Mouse (Mus musculus) CD4-positive, CD25-positive, alpha-beta regulatory T cell (primary cell): ENCODE data around the gene Rabl2. TPM values are rescaled to one million over a fixed set of nuclear protein-coding genes. Genes with fewer than 3 reads are reported as not detected.

Experiments used
- polyA plus RNA-seq: library from polyadenylated mRNA; unstranded; fragments of 100-300 nt; shearing (Covaris generic); gene quantifications from one replicate; pipeline ENCODE4 v1.2.1, GENCODE M21; 2017

Gene Rabl2
- polyA plus RNA-seq = 1.9 TPM

DNA sequence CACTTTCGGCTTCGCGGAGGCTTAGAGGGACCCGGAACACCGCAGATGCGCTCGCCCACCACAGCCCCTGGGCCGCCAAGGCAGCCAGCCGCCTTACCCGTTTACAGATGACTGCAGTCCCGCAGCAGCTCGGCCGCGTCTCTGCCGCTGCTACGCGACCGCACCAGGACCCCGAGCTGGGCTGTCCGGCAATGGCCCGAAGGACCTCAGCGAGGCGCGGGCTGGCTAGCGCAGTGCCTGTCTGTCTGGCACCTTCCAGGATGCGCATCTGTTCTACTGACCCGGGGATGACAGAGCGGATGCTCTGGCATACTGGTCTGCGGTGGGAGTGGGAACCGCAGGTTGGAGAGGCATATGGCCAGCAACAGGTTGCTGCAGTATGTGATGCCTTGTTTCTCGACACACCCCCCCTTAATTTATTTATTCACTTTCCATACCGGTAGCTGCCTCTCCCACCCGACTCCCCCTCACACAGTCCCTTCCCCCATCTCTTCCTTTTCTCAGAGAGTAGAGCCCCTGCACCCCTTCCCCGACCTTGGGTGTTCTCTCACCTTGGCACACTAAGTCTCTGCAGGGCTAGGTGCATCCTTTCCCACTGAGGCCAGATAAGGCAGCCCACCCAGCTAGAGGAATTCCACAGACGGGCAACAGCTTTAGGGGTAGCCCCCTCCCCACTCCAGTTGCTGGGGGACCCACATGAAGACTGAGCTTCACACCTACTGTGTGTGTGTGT, at the start of gene Rabl2:
TSS of gene Rabl2 (minus strand) at position 201 of the 733 bp plus-strand sequence.

GRCm38 (mm10) chr15:89568114-89568513, 23.6 kb downstream of the Rabl2 start, which contains the start of gene Acr:
Acr (plus strand) TSS chr15:89568326.

Other genes starting within 250 kb of the Rabl2 start
- gene Lmf2, start 236.3 kb downstream of the Rabl2 start, polyA plus RNA-seq = 61.9 TPM
- 177 TPM for gene Ncaph2, start 236.2 kb downstream of the Rabl2 start, polyA plus RNA-seq
- 13.1 TPM for gene Sco2, start 218.1 kb downstream of the Rabl2 start, polyA plus RNA-seq
- gene Tymp, start 214.9 kb downstream of the Rabl2 start, polyA plus RNA-seq = 2.2 TPM
- 1.4 TPM for gene Odf3b, start 212.6 kb downstream of the Rabl2 start, polyA plus RNA-seq
- 0.08 TPM for gene Klhdc7b, start 207.0 kb downstream of the Rabl2 start, polyA plus RNA-seq
- gene Syce3, start 181.4 kb downstream of the Rabl2 start, polyA plus RNA-seq = not detected
- 0.36 TPM for gene Cpt1b, start 166.1 kb downstream of the Rabl2 start, polyA plus RNA-seq
- 6.5 TPM for gene C730034F03Rik, start 162.3 kb downstream of the Rabl2 start, polyA plus RNA-seq
- not detected for gene Gm44502, start 162.2 kb downstream of the Rabl2 start, polyA plus RNA-seq
- gene Chkb, start 162.0 kb downstream of the Rabl2 start, polyA plus RNA-seq = 119 TPM
- 0.19 TPM for gene Mapk8ip2, start 138.0 kb downstream of the Rabl2 start, polyA plus RNA-seq
- 23.2 TPM for gene Arsa, start 114.5 kb downstream of the Rabl2 start, polyA plus RNA-seq
- gene Shank3, start 92.3 kb downstream of the Rabl2 start, polyA plus RNA-seq = not detected
- gene Acr, start 23.6 kb downstream of the Rabl2 start, polyA plus RNA-seq = not detected
- not detected for gene Syt10, start 249.9 kb upstream of the Rabl2 start, polyA plus RNA-seq